Mouse (Mus musculus): Measurements from ENCODE around the gene Pla2g1b. TPM values are rescaled to one million over a fixed set of nuclear protein-coding genes. Genes with fewer than 3 reads are reported as not detected.
"Not testable (repeated sequence)": the region's sequence is repeated elsewhere in the genome, so short reads cannot be mapped to it uniquely, and the experiment has no call there.

Pla2g1b gene
- polyA plus RNA-seq, 1 experiment from 2014 or later, result 0.78 TPM

DNA sequence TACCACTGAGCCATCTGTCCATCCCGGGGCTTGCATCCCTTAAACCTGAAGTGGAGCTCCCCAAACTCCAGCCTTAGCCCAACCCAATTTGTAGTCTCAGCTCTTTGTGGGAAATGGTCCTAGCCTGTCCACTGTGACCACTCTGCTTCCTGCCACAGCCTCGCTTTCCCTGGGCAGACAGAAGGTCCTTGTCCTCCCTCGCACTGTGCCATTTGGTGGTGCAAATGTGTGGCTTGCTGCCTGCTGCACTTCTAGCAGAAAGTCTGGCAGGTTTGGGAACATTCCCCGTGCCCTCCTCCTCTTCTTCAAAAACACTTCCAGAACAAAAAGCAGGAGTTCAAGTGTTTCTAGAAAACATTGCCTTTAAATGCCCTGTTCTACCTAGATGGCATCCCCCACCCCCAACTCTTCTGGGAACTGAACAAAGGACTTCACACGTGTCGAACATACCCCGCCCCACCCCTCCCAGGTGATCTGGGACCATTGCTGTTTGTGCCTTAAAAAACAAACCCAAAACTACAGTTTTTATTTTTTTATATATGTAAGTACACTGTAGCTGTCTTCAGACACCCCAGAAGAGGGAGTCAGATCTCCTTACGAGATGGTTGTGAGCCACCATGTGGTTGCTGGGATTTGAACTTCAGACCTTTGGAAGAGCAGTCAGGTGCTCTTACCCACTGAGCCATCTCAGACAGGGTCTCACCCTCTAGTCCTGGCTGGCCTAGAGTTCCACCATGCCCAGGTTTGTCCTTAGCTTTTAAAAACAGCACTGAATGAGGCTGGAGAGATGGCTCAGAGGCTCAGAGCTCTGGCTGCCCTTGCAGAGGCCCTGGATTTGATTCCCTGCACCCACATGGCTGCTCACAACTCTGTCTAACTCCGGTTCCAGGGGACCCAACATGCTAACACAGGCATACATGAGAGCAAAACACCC lies 32.5 kb downstream of the Pla2g1b start:
- WGBS, result 59% methylated on average over 9 of the region's 9 CpGs
- no peaks in the 10 kb centered on the region for H3K4me1 ChIP-seq (replicated peaks; ENCODE audit: control insufficient read depth, insufficient read depth, low read length)
- H3K36me3 ChIP-seq (ENCODE audit: control insufficient read depth, insufficient read depth), result no peaks in the 10 kb centered on the region
- no peak for TF ChIP-seq CTCF (IDR thresholded peaks at IDR 0.05; ENCODE audit: low read depth)
- no peak overlapping the region for H3K9ac ChIP-seq (ENCODE audit: low read depth, low read length)
- H3K4me3 ChIP-seq (ENCODE audit: low read depth, low read length), result no peak overlapping the region
- H3K4me2 ChIP-seq (replicated peaks; ENCODE audit: low read depth), result no peak overlapping the region
- no peaks in the 10 kb centered on the region for H3K9me3 ChIP-seq (ENCODE audit: control insufficient read depth)
- no peak overlapping the region for H3K27ac ChIP-seq (ENCODE audit: low read depth, low read length)
- no peak for ATAC-seq
- H3K27me3 ChIP-seq (replicated peaks; ENCODE audit: control insufficient read depth, insufficient read depth, low read length), result no peaks in the 10 kb centered on the region

DNA sequence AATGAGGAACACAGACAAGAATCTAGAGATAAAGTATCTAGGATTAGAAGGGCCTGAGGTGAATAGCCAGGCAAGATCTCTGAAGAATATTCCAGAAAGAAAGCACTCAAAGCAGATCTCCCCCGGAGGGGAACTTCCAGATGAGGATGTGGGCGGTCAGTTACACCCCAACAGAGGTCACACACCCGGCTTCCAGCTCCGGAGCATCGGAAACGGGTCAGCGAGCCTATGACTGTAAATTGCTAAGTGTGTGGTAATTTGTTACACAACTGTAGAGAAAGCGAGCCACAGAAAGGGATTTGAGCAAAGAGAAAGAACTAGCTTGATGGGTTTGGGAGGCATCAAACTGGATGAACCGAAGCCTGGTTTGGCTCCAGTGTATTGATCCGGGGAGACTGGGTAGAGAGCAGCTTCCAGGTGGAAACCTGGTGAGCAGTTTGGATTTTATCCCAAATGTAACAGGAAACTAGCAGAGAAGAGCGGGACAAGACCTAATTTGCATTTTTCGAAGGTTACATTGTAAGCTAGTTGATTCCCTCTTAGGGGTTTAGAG lies 34.4 kb downstream of the Pla2g1b start:
- H3K4me1 ChIP-seq (replicated peaks; ENCODE audit: control insufficient read depth, insufficient read depth, low read length), result no peaks in the 10 kb centered on the region
- no peaks in the 10 kb centered on the region for H3K27me3 ChIP-seq (replicated peaks; ENCODE audit: control insufficient read depth, insufficient read depth, low read length)
- no peak for TF ChIP-seq CTCF (IDR thresholded peaks at IDR 0.05; ENCODE audit: low read depth)
- ATAC-seq, result no peak
- no peaks in the 10 kb centered on the region for H3K9me3 ChIP-seq (ENCODE audit: control insufficient read depth)
- WGBS, result 71% methylated on average over 12 of the region's 12 CpGs
- no peaks in the 10 kb centered on the region for H3K36me3 ChIP-seq (ENCODE audit: control insufficient read depth, insufficient read depth)
- no peak overlapping the region for H3K9ac ChIP-seq (ENCODE audit: low read depth, low read length)
- no peak overlapping the region for H3K4me2 ChIP-seq (replicated peaks; ENCODE audit: low read depth)
- no peak overlapping the region for H3K27ac ChIP-seq (ENCODE audit: low read depth, low read length)
- H3K4me3 ChIP-seq (ENCODE audit: low read depth, low read length), result no peak overlapping the region

DNA sequence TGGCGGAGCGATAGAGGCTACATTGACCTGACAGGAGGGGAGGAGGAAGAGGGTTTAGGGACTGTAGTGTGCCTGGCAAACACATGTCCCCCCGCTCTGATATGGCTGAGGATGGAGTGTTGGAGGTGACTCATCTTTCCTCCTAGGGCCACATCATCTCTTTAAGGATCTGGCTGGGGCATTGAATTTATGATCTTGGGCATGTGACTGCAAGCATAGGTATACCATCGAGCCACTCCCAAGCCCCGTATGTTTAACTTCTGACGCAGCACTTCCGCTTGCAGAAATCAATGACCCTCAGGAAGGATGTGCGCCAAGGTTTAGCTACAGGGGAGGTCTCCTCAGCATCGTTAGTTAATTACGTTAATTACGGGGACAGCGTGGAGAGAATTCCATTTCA lies 37.0 kb downstream of the Pla2g1b start:
- TF ChIP-seq CTCF (IDR thresholded peaks at IDR 0.05; ENCODE audit: low read depth), result no peak
- 33% methylated on average over 12 of the region's 12 CpGs for WGBS
- H3K9me3 ChIP-seq (ENCODE audit: control insufficient read depth), result no peaks in the 10 kb centered on the region
- H3K4me2 ChIP-seq (replicated peaks; ENCODE audit: low read depth), result no peak overlapping the region
- no peak overlapping the region for H3K9ac ChIP-seq (ENCODE audit: low read depth, low read length)
- H3K27me3 ChIP-seq (replicated peaks; ENCODE audit: control insufficient read depth, insufficient read depth, low read length), result no peaks in the 10 kb centered on the region
- 0 out of 2 replicates have a peak overlapping the region, but pooled peaks have one; percentile 7 for H3K27ac ChIP-seq (ENCODE audit: low read depth, low read length)
- H3K4me3 ChIP-seq (ENCODE audit: low read depth, low read length), result no peak overlapping the region
- H3K4me1 ChIP-seq (replicated peaks; ENCODE audit: control insufficient read depth, insufficient read depth, low read length), result peaks cover 4% of the 10 kb centered on the region; the same call in 1 of the 2 replicates
- no peaks in the 10 kb centered on the region for H3K36me3 ChIP-seq (ENCODE audit: control insufficient read depth, insufficient read depth)
- ATAC-seq, result peak; percentile 39; the same call in 1 of the 2 replicates

DNA sequence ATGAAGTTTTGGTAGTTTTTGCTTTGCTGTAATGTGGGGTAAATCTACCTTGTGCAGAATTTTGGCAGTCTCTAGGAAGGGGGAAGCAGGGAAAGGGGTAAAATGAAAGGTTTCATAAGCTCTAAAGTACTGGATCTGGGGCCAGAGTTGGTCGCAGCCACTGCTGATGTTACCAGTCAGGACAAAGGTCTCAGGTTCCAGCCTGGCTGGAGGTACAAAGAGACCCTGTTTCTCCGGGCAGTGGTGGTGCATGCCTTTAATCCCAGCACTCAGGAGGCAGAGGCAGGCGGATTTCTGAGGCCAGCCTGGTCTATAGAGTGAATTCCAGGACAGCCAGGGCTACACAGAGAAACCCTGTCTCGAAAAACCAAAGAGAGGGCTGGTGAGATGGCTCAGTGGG lies 39.6 kb downstream of the Pla2g1b start:
- ATAC-seq; H3K4me2 ChIP-seq (replicated peaks; ENCODE audit: low read depth); H3K27ac ChIP-seq (ENCODE audit: low read depth, low read length); H3K36me3 ChIP-seq (ENCODE audit: control insufficient read depth, insufficient read depth); H3K9me3 ChIP-seq (ENCODE audit: control insufficient read depth); H3K4me1 ChIP-seq (replicated peaks; ENCODE audit: control insufficient read depth, insufficient read depth, low read length); H3K9ac ChIP-seq (ENCODE audit: low read depth, low read length); H3K4me3 ChIP-seq (ENCODE audit: low read depth, low read length); H3K27me3 ChIP-seq (replicated peaks; ENCODE audit: control insufficient read depth, insufficient read depth, low read length): not testable (repeated sequence)
- 83% methylated on average over 4 of the region's 4 CpGs for WGBS

DNA sequence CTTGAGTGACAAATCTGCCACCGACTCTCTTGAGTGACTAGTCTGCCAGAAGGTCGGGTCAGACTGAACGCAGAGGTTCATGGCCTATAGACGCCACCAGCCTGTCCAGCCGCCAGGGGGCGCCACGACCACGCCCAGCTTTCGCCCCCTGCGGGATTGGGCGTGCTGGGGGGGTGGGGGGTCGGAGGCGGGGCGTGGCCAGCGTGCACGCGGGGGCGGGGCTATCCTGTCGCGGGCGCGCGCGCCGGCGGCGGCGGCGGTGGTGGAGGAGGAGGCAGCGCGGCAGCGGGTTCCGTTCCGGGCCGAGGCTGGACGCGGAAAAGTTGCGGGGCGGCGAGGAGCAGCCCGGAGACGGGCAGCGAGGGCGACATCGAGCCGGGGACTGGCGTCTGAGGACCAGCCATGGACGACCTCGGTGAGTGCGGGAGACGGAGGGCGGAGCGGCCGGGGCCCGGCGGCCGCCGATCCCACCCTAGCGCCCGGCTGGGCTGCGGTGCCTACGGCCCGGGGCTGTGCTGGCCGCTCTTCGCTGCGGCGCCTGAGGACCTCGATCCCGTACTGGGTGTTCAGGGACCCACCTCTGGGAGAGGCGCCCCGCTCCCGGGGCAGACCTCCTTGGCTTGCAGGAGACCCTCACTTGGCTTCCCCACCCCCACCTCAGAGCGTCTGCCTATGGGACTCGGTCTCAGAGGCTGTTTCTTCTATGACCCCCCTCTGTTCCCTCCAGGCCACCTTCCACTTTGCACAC lies 40.6 kb downstream of the Pla2g1b start, which contains the start of gene Pxn:
TSS of gene Pxn (plus strand) at position 223 of the 748 bp plus-strand sequence.
- Histone ChIP-seq H3K4me2 (replicated peaks; ENCODE audit: low read depth) (peak within 1 kb of the TSS; percentile 90), H3K27me3 (replicated peaks; ENCODE audit: control insufficient read depth, insufficient read depth, low read length) (no peaks in the 10 kb centered on the region), H3K9ac (ENCODE audit: low read depth, low read length) (peak within 1 kb of the TSS; percentile 88), H3K4me3 (ENCODE audit: low read depth, low read length) (peak within 1 kb of the TSS; percentile 95), H3K9me3 (ENCODE audit: control insufficient read depth) (no peaks in the 10 kb centered on the region), H3K36me3 (ENCODE audit: control insufficient read depth, insufficient read depth) (no peaks in the 10 kb centered on the region), H3K27ac (ENCODE audit: low read depth, low read length) (peak within 1 kb of the TSS; percentile 82), H3K4me1 (replicated peaks; ENCODE audit: control insufficient read depth, insufficient read depth, low read length) (peaks cover 9% of the 10 kb centered on the region)
- peak; percentile 88 for ATAC-seq
- TF ChIP-seq CTCF (IDR thresholded peaks at IDR 0.05; ENCODE audit: low read depth), result peak; percentile 95
- WGBS, result under 1% methylated on average over 49 of the region's 74 CpGs

All from intestine, postnatal 0 days (tissue).